Mouse (Mus musculus) cerebellum, postnatal 36 days (tissue): ENCODE measurements at regions not wholly inside any gene's neighbourhood (a gene's known extent, or its start where the extent isn't known, plus 50 kb on each side); places are given as distances from the start of the nearest gene placed in this dataset.

Experiments used
- DNase-seq, 2 experiments: peaks; one replicate each; pipeline ENCODE4 v3.0.0; 2021 to 2022; ENCODE audit warnings: mixed read lengths in 2 of 2

DNA sequence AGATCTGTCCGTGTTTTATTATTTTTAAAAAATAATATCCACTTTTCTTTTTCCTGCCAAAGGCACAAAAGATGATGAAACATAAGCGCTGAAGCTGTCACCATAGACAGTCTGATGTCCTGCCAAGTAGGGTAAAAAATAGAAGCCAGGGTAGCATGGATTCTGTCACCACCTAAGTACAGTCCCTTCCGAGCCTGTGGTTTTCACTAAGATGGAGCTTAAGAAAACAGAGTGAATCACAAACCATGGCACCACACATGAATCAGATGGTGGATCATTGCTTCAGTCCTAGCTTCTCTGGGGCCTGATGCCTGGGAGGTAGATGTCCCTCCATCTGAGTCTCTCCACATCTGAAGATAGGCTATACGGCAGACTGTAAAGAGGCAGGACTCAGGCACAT is 55.9 kb upstream of the Fmod start:
- no peak for DNase-seq

GRCm38 (mm10) chr1:133978271-133978988 is 57.2 kb upstream of the Prelp start:
- DNase-seq = peak; percentile 55 to 57

DNA sequence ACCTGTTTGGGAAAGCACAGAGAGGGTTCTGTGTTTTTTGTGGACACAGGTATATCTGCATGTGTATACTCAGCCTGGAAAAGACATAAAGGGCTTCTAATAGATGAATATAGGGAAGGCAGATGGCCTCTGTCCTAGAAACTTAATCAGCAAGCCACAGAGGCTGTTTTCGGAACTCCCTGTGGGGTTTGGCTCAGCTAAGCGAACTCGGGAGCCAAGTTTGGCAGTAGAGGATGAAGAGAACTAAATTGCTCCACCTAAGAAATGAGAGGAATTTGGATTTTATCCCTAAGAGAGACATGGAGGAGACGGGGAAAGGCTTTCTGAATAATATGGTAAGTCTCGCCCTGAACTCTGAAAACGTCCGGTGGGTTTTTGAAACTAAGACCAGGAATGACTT is 56.0 kb upstream of the Prelp start:
- DNase-seq = peak; percentile 78

DNA sequence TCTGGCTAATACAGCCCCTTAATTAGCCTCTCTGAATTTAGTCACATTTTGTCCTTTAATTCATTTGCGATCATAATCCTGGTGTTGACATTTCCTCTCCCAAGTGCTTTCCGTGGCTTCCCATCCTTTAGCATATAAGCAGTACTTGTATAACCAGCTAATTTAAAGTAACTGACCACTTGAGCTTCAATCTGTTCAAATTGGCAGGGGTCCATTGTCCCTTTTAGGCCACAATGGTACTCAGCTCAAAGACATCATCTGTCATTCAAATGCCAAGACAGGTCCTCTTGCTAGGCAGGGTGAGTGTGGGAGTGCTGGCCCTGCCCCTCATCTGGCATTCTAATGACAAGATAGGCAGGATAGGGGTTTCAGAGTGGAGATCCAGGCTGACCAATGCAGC is 52.6 kb upstream of the Prelp start:
- no peak for DNase-seq

DNA sequence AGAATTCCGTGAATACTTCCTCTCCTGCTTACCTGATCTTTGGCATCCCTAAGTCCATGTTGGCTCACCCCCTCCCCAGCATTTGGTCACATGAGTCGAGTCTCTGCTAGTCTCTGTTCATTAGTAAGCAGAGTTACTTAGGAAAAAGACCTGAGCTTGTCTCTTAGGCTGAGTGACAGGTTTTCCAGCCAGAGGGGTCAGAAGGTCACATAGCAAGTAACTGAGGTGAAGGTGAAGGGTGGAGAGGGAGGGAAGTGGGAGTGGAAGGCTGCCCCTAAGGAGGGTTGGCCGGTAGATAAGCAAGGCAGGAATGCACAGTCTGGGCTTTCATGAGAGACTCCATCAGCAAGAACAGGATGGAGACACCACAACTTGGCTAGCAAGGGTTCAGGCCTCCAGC is 50.1 kb upstream of the Prelp start:
- DNase-seq = no peak
